Mouse (Mus musculus) bone marrow macrophage, adult 2 months (primary cell): ENCODE measurements around the gene Tpst1.

Source experiments
- CTCF ChIP-seq: IDR thresholded peaks from 2 replicates; pipeline ENCODE4 v1.5.1; 2012; ENCODE audit warnings: low read depth, mild to moderate bottlenecking, low read length, moderate library complexity
- POLR2A ChIP-seq: IDR thresholded peaks from 2 replicates; pipeline ENCODE4 v1.6.1; 2012; ENCODE audit warnings: mild to moderate bottlenecking, low read depth, low read length, borderline replicate concordance

DNA sequence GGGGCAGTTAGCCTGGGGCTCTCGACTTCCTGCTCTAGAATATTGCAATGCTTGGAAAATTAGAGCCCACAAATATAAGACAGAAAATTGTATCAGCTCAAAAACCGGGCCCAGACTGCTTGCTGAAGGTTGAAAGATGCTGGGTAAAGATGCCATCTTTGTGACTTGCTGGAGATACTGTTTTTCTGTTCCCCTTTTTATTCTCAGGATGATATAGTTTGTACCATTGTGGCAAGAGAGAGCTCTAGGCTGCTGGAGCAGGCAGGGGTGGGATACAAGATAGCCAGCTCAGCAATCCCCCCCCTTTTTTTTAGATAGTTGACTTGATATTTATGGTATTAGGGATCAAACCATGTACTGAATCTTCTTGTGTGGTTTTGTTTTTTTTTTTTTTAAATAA lies 81.2 kb downstream of the Tpst1 start:
- TF ChIP-seq CTCF (no peak), POLR2A (no peak)
